Mouse (Mus musculus): ENCODE measurements around the gene Plce1.
"Not testable (repeated sequence)": the region's sequence is repeated elsewhere in the genome, so short reads cannot be mapped to it uniquely, and the experiment has no call there.

Gene Plce1

GRCm38 (mm10) chr19:38488103-38488912, 7.4 kb downstream of the Plce1 start:
- no peak for DNase-seq (ENCODE audit: low read depth, low spot score)

DNA sequence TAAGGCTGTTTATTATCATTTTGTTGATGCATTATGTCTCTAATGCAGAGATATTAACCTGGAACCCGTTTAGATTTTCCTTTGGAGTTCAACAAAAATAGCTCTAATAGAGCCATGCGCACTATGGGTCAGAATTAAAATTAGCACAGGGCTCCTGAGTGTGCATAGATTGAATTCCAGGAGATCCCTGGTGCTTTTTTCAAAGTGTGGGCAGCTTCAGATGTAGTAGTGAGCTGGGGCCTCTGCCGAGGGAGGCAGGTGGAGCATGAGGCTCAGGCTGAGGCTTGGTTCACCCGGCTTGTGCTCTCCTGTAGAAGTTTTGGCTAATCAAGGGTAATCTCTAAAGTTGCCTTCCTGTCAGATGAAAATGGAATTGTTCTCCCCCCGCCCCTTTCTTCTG, 17.3 kb downstream of the Plce1 start:
- no peak for DNase-seq (ENCODE audit: low read depth, low spot score)

GRCm38 (mm10) chr19:38504597-38504996, 23.7 kb downstream of the Plce1 start:
- DNase-seq (ENCODE audit: low read depth, low spot score): no peak

- no peak for DNase-seq (ENCODE audit: low read depth, low spot score)
Measured at GRCm38 (mm10) chr19:38506131-38506530, 25.2 kb downstream of the Plce1 start.

DNA sequence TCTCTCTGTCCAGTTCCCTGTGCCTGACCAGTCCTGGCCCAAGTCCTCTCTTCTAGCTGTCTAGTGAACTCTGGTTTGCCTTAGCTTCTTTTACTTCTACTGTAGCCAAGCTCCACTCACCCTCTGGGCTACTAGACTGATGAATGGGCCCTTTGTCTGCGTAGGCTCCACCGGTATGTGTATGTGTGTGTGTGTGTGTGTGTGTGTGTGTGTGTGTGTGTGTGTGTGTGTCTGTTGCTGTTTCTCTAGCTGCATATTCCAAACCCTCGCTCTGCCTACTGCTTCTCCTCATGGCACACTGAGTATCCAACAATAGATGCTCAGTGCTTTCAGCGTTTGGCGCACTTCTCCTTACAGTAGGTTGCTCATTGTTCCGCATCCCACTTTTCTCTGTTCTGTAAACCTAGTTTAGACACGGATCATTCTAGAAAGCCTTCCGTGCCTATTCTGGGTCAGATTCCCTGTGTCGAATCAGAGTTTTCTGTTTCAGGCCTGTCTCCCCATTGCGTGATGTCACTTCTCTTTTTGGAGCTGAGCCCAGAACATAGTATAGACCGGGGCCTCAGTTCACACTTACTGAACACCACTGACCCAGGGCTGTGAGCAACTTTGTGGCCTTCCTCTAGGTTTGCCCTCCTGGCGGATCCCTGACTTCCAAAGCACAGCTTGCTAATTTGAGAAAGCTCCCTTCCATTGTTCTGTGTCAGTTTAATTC, 26.5 kb downstream of the Plce1 start:
- no peak for DNase-seq (ENCODE audit: low read depth, low spot score)

- DNase-seq (ENCODE audit: low read depth, low spot score): no peak
Measured at GRCm38 (mm10) chr19:38507966-38508625, 27.2 kb downstream of the Plce1 start.

GRCm38 (mm10) chr19:38514417-38515184, 33.7 kb downstream of the Plce1 start:
- no peak for DNase-seq (ENCODE audit: low read depth, low spot score)

DNA sequence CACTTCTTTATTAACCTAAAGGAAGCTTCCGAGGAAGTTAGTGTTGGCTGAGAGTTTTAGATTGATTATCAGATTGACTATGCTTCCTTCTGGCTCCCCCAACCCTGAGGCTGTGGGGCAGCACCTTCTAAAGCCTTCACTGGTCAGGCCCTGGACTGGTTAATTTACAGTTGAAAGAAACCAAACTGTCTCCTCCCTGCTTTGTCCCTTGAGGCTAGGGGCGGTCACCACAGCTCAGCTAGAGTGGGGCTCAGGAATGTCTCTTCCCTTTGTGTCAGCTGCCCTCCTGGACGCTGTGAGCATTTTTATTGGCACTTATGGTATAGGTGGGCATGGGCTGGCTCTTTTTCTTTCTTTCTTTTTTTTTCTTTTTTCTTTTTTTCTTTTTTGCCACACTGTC, 45.9 kb downstream of the Plce1 start:
- DNase-seq (ENCODE audit: low read depth, low spot score): no peak

DNA sequence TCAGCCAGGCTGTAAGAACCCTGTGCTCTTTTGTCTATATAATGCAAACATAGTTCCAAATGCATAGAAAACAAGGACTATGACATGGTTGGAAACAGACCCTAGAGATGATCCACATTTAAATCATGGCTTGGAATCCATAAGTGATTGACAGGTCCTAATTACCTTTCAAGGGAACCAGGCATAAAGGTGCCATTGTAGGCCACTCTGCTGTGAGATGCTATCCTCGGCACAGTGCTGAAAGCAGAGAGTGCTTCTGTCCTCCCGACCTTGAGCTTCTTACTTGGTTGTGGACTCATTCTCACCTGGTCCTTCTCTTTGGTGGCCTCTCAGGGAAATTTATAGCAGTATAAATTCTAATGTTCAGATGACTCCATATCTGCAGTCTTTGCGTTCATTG, 46.6 kb downstream of the Plce1 start:
- no peak for DNase-seq (ENCODE audit: low read depth, low spot score)

DNA sequence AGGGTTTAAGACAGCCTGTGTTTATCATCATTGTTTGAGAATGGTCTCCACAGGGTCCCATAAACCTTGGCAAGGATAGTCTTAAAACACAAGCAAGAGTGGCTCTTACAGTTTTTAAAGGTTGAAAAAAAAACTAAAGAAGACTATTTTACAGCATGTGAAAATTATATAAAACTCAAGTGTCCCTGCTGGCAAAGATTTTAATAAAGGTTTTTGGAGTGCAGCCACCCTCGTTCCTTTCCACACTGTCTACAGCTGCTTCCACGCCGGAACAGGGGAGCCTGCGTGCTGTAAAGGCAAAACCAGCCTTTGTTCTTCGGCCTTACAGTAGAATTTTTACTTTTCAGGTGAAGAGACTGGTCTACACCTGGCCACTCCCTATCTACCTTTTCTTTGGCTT, 52.3 kb downstream of the Plce1 start:
- DNase-seq (ENCODE audit: low read depth, low spot score): no peak

- DNase-seq (ENCODE audit: low read depth, low spot score): no peak
Measured at GRCm38 (mm10) chr19:38539338-38539737, 58.4 kb downstream of the Plce1 start.

GRCm38 (mm10) chr19:38540549-38540948, 59.6 kb downstream of the Plce1 start:
- no peak for DNase-seq (ENCODE audit: low read depth, low spot score)

- DNase-seq (ENCODE audit: low read depth, low spot score): no peak
Measured at GRCm38 (mm10) chr19:38549487-38550058, 68.7 kb downstream of the Plce1 start.

DNA sequence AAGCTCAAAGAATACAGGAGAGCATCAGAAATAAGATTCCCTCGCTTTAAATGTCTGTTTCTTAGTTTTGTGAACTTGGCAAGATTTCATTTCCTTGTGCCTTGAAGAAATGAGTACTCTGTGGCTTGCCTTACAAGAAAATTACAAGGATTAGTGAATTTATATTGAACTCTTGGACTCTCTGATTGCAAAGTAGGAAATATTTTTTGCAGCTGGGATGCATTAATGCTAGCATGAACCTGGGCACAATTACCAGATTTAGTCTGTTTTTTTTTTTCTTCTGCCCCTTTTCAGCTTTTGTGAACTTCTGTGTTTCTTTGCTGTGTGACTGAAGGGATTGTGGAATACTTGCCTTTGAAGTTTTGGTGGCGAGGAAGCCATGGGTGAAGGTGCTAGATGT, 72.6 kb downstream of the Plce1 start:
- no peak for DNase-seq (ENCODE audit: low read depth, low spot score)

GRCm38 (mm10) chr19:38555399-38555798, 74.5 kb downstream of the Plce1 start:
- DNase-seq (ENCODE audit: low read depth, low spot score): no peak

DNA sequence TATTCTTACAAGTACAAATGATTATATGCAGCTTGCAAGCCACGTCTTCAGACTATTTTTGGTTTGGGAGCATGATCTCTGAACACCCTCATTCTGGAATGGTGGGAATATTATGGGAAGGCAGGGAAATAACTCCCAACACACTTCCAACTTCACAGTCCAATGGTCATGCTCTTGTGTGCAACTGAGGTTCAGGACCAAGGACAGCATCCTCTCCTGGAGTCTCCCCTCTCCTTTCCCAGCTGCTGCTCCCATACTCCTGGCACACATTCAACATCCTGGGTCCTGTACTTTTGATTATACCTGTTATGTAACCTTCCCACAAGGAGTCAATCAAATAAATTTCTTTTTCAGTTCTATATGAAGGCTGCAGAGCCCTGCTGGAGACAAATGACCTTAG, 77.9 kb downstream of the Plce1 start:
- no peak for DNase-seq (ENCODE audit: low read depth, low spot score)

- DNase-seq (ENCODE audit: low read depth, low spot score): not testable (repeated sequence)
Measured at GRCm38 (mm10) chr19:38561887-38562286, 81.0 kb downstream of the Plce1 start.

DNA sequence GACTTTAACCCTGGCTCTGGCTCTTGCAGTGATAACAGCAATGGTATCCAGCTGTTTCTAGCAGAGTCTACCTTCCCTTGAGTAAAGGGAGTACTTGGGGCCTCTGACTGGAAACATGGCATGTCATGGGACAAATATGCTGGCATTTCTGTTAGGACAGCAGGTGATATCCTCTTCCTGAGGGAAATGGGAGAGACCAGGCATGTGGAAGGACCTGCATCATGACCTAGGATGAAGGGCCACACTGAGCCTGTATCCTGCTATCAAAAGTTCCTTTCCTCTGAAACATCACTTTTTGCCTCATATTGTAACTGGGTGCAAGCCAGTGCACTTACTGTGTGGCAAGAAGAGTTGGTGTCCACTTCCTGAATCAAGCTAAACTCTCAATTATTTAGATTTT, 85.2 kb downstream of the Plce1 start:
- no peak for DNase-seq (ENCODE audit: low read depth, low spot score)

DNA sequence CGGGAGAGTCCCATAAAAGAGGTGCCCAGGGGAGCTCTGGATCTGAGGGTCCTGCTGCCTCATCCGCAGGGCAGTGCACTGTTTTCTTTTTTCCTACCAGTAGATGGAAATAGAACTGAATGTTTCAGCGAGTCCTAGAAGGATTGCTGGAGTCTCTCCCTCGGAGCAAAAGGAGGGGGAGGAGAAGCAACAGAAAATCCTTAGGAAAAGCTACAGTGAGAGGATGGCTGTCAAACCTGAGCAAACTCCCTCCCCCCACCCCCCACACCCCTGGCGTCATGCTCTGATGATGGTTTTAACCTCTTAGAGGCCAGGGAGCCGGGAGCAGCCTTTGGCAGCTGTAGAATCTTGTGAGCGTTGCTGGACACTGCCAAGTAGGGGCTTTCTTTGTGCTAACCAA, 85.8 kb downstream of the Plce1 start:
- DNase-seq (ENCODE audit: low read depth, low spot score): peak; percentile 8

DNA sequence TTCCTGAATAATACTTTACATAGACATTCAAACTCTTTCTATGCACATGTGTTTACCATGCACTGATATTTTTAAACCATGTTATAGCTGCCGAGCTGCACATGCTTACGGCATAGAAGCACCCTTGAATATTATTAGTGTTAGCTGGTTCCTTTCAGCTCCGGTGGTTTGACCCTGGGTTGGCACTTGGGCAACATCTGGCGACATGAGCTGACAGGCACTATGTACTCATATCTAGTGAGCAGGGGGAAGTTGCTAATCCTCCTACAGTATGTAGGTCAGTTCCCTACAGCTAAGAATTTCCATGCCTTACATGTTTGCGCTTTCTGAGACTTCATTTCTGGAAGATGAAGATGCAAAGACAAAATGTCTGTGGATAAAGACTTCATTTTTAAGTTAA, 86.4 kb downstream of the Plce1 start:
- DNase-seq (ENCODE audit: low read depth, low spot score): peak; percentile 5

GRCm38 (mm10) chr19:38578554-38579146, 97.7 kb downstream of the Plce1 start:
- no peak for DNase-seq (ENCODE audit: low read depth, low spot score)
